In the genomic region with DNA sequence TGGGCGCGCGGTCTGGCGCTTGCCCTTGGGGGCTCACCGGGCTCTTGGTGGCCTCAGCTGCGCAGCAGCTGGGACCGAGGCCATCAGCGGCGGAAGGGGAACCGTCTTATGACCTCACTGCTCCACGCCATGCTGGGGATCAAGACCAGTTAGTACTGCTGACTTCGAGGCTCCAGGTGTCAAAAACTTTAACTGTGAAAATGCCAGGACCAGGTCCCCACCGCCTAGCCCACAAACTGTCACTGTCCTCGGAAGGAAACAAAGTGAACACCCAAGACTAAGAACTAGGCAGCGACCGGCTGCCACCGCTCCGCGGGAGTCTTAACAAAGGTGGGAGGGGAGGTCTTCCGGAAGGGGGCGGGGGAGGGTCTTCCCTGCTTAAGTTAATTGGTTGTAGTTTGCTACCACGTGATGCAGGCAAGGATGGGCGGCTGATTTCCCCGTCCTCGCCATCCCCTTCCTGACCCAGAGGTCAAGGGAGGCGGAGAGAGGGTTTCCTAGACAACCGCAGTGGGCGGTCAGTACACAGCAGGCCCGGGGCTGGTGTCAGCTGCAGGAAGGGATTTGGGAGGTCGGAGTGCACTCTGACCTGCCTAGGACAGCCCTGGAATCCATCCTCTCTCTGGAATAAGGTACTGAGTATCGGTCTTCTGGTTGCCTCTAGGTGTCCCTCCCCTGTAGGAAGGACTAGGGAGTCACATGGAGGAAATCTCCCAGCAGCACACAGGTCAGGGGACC, we compare ENCODE assay signal across 8 mouse cellular contexts. TPM values are rescaled to one million over a fixed set of nuclear protein-coding genes. Genes with fewer than 3 reads are reported as not detected.
A peak's percentile ranks its signal among the peaks of the same experiment; 100 is the strongest.
DNase-seq lines count a peak whose midpoint lies in the region; ATAC-seq lines count a peak whose summit lies in the region.

A gene (plus strand): TSS at position 28 of the 738 bp plus-strand sequence.

- ATAC-seq in forebrain, embryonic 16.5 days, result peak; percentile 43
- peak; percentile 85 for ATAC-seq in neural tube, embryonic 14.5 days (ENCODE audit: low read depth)

- DNase-seq in layer of hippocampus, adult 11-12 months (ENCODE audit: low spot score), result peak; percentile 58
- no peak for DNase-seq in layer of hippocampus, adult 9-10 months (ENCODE audit: low spot score)
- DNase-seq in heart, postnatal 36 days, result peak; percentile 47 to 59
- DNase-seq in kidney, postnatal 4 days, result peak; percentile 74 to 79
- DNase-seq in lung, adult 18-20 months, result peak; percentile 60 to 62
- peak; percentile 23 for DNase-seq in thymus, postnatal 25 days

- whole genome bisulfite sequencing in forebrain, embryonic 16.5 days, result 2% methylated on average over 31 of the region's 31 CpGs
- under 1% methylated on average over 31 of the region's 31 CpGs for WGBS in neural tube, embryonic 14.5 days

- H3K4me3 ChIP-seq in forebrain, embryonic 16.5 days (replicated peaks; ENCODE audit: low read length), result peak within 1 kb of the TSS; percentile 46
- peak within 1 kb of the TSS; percentile 42 for H3K4me3 ChIP-seq in neural tube, embryonic 14.5 days (ENCODE audit: low read depth, low read length)

- no peak within 1 kb of the TSS for H3K27ac ChIP-seq in forebrain, embryonic 16.5 days (ENCODE audit: low read length)
- H3K27ac ChIP-seq in neural tube, embryonic 14.5 days (ENCODE audit: low read depth, low read length), result no peak within 1 kb of the TSS

- H3K9ac ChIP-seq in forebrain, embryonic 16.5 days (replicated peaks; ENCODE audit: low read depth, low read length), result peak within 1 kb of the TSS; percentile 62
- peak within 1 kb of the TSS; percentile 39 for H3K9ac ChIP-seq in neural tube, embryonic 14.5 days (replicated peaks; ENCODE audit: low read depth, low read length)

- intact Hi-C loops in heart, postnatal 36 days (cut with DNase I), result no loop called here

- peaks cover 27% of the 10 kb centered on the region for H3K4me1 ChIP-seq in forebrain, embryonic 16.5 days (replicated peaks; ENCODE audit: control insufficient read depth, insufficient read depth, low read length)
- H3K4me1 ChIP-seq in neural tube, embryonic 14.5 days (ENCODE audit: control insufficient read depth, insufficient read depth, low read length), result 0 out of 2 replicates have a peak, but pooled peaks cover 4% of the 10 kb centered on the region

- no peaks in the 10 kb centered on the region for H3K9me3 ChIP-seq in forebrain, embryonic 16.5 days (ENCODE audit: control insufficient read depth, low read length)
- no peaks in the 10 kb centered on the region for H3K9me3 ChIP-seq in neural tube, embryonic 14.5 days (ENCODE audit: control insufficient read depth, low read length)

- peak within 1 kb of the TSS; percentile 89 for H3K4me2 ChIP-seq in forebrain, embryonic 16.5 days (ENCODE audit: low read length)
- H3K4me2 ChIP-seq in neural tube, embryonic 14.5 days (ENCODE audit: low read depth, low read length), result peak within 1 kb of the TSS; percentile 77

- no peaks in the 10 kb centered on the region for H3K36me3 ChIP-seq in forebrain, embryonic 16.5 days (ENCODE audit: control insufficient read depth, insufficient read depth)
- no peaks in the 10 kb centered on the region for H3K36me3 ChIP-seq in neural tube, embryonic 14.5 days (ENCODE audit: control insufficient read depth, insufficient read depth, low read length)

- H3K27me3 ChIP-seq in forebrain, embryonic 16.5 days (replicated peaks; ENCODE audit: control insufficient read depth, insufficient read depth, low read length), result 0 out of 2 replicates have a peak, but pooled peaks cover 3% of the 10 kb centered on the region
- H3K27me3 ChIP-seq in neural tube, embryonic 14.5 days (ENCODE audit: control insufficient read depth, insufficient read depth, low read length), result no peaks in the 10 kb centered on the region

RNA-seq across cellular contexts. Expression of the gene that starts here (rescaled TPM):
- polyA plus RNA-seq in forebrain, embryonic 16.5 days (2015; fragmentation: Nextera tagmentation; extraction: Ambion mirVana), result 3.4 and 3.9 TPM in 2 replicates
- total RNA-seq in heart, postnatal 36 days (2021), result under 1 TPM; 0.19 to 0.28 TPM
- polyA plus RNA-seq in neural tube, embryonic 14.5 days (2014; fragmentation: Nextera tagmentation; extraction: Ambion mirVana), result 5.3 and 6.6 TPM in 2 replicates

Comparison
In these comparisons a context has a peak if more than half of its experiments do, and no peak if none do; other contexts are left out.
1. Peak in DNase-seq in heart, postnatal 36 days; RNA of the gene not detected or under 1 TPM.